Mouse (Mus musculus): ENCODE measurements around the gene Il18. TPM values are rescaled to one million over a fixed set of nuclear protein-coding genes. Genes with fewer than 3 reads are reported as not detected.

Il18 gene
- polyA plus RNA-seq, 1 experiment from 2014 or later: 2.6 TPM

DNA sequence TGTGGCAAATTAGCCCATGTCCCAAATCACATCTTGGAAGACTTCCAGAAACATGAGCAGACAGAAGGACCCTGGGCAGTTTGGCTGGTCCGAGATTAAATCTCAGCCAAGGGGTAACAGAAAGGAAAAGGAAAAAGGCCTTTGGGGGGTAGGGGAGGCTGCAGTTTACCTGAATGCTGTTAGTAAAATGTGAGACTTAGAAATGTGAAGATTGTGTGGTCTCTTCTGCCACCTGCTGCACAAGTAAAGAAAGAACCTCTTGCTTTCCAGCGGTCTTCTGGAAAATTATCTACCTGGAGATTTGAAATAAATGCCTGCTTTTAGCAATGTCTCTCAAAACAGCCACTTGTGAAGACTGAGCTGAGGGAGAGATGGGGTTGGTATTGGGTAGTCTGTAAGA lies 23.7 kb upstream of the Il18 start:
- H3K27me3 ChIP-seq: no peaks in the 10 kb centered on the region
- peaks cover 14% of the 10 kb centered on the region for H3K4me1 ChIP-seq
- no peak overlapping the region for H3K4me3 ChIP-seq
- 28% methylated on average over 2 of the region's 2 CpGs for WGBS
- H3K4me2 ChIP-seq (replicated peaks): no peak overlapping the region
- H3K36me3 ChIP-seq: no peaks in the 10 kb centered on the region
- no peak overlapping the region for H3K27ac ChIP-seq
- H3K9ac ChIP-seq: no peak overlapping the region
- H3K9me3 ChIP-seq: no peaks in the 10 kb centered on the region
- ATAC-seq (ENCODE audit: low FRiP score, low read depth): no peak

DNA sequence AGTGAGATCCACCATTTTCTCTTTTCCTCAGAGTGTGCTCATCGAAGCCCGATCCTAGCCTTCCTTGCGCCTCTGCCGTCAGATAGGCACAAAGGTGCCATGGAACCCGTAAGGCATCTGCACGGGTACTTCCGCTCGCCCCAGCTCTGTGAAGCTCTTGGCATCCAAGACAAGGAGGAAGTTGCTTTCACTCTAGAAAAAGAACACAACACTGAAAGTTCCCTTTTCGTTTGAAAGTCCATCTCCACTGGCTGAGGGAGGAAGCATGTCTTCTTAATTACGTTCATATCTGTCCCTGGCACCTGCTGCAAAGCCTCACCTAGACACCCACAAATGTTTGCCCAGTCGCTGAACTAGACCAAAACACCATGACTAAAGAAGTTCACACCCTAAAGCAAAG lies 21.3 kb upstream of the Il18 start:
- Histone ChIP-seq H3K4me2 (replicated peaks) (no peak overlapping the region), H3K9me3 (no peaks in the 10 kb centered on the region), H3K4me1 (no peaks in the 10 kb centered on the region), H3K27ac (no peak overlapping the region), H3K9ac (no peak overlapping the region), H3K27me3 (no peaks in the 10 kb centered on the region), H3K4me3 (no peak overlapping the region), H3K36me3 (no peaks in the 10 kb centered on the region)
- ATAC-seq (ENCODE audit: low FRiP score, low read depth): no peak
- 80% methylated on average over 11 of the region's 11 CpGs for WGBS

DNA sequence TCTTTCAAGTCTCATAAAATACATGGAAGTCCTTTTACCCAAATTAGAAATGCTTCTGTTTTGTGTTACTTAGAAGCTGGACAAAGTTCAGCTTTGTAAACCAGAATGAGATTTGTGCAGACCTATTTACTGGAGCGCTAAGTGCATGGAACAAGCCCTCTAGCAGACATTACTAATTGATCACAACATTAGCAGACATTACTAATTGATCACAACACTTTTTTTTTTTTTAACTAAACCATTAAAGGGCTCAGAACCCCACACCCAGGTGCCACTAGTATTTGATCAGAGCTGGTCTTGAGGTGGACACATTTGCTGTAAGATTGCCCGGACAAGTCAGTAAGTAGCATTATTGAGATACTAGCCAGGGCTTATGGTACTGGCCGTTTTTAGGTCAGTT lies 20.8 kb upstream of the Il18 start:
- H3K27ac ChIP-seq: no peak overlapping the region
- H3K9ac ChIP-seq: no peak overlapping the region
- 71% methylated on average over 3 of the region's 3 CpGs for WGBS
- H3K27me3 ChIP-seq: no peaks in the 10 kb centered on the region
- H3K9me3 ChIP-seq: no peaks in the 10 kb centered on the region
- no peak for ATAC-seq (ENCODE audit: low FRiP score, low read depth)
- no peak overlapping the region for H3K4me2 ChIP-seq (replicated peaks)
- no peaks in the 10 kb centered on the region for H3K4me1 ChIP-seq
- H3K36me3 ChIP-seq: no peaks in the 10 kb centered on the region
- H3K4me3 ChIP-seq: no peak overlapping the region

DNA sequence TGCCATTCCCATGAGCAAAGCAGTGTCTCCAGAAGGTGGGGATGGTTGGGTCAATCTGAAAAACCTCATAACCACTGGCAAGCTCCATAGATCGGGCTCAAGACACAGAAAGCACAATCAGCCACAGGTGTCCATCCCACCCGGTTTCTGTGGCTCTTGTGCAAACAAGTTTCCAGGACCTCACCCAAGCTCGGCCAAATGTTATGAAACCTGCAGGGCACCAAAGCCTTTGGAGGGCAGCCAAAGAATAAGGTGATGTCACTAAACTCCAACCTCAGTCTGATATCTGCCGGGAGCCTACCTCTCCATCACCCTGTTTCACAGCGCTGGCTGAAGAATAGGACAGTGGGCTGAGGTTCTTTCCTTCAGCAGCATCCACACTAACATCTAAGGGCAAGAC lies 18.7 kb upstream of the Il18 start:
- no peak for ATAC-seq (ENCODE audit: low FRiP score, low read depth)
- WGBS: 69% methylated on average over 5 of the region's 5 CpGs

DNA sequence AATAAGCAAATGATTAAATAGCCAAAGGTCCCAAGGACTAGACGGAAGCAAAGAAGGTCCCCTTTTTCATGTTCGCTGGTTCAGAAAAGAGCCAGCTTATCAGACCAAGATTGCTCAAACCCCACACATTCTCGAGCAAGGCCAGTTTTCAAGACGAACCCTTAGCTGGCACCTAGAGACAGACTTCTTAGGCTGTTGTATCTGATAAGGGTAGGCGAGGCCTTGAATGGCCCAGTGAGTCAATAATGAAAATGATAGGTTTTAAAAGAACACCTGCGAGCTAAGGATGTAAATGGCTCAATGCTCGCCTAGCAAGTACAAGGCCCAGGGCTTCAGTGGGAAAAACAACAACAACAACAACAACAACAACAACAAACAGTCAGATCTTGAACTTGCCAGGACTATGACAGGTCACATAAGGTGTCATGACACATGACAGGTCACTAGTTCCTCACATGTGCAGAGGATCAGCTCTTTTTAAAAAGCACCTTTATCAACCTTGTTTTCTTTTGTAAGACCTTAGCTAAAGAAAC lies 18.0 kb upstream of the Il18 start:
- H3K36me3 ChIP-seq: no peaks in the 10 kb centered on the region
- H3K4me1 ChIP-seq: no peaks in the 10 kb centered on the region
- no peaks in the 10 kb centered on the region for H3K27me3 ChIP-seq
- H3K27ac ChIP-seq: no peak overlapping the region
- WGBS: 82% methylated on average over 7 of the region's 7 CpGs
- no peak overlapping the region for H3K4me3 ChIP-seq
- no peak overlapping the region for H3K4me2 ChIP-seq (replicated peaks)
- H3K9me3 ChIP-seq: no peaks in the 10 kb centered on the region
- H3K9ac ChIP-seq: no peak overlapping the region
- ATAC-seq (ENCODE audit: low FRiP score, low read depth): no peak

More for the DNA sequence above, 18.7 kb upstream of the Il18 start:
- Histone ChIP-seq H3K4me3 (no peak overlapping the region), H3K9ac (no peak overlapping the region), H3K36me3 (no peaks in the 10 kb centered on the region), H3K27me3 (no peaks in the 10 kb centered on the region), H3K9me3 (no peaks in the 10 kb centered on the region), H3K27ac (no peak overlapping the region), H3K4me1 (no peaks in the 10 kb centered on the region), H3K4me2 (replicated peaks) (no peak overlapping the region)

DNA sequence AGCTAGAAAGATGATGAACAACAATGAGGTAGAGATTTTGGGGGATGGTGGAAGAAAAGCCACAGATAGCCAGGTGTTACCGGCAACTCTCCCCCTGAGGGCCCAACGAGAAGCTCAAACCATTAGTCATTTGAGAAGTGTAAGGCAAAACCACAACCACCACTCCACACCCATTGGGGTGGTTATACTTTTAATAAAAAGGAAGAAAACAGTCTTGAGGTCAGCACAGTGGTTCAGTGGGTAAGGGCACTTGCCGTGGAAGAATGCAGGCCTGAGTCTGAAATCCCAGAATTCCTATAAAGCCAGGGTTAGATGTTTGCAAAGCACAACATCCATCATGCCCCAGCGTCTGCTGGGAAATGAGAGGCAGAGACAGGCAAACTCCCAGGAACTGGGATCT lies 17.3 kb upstream of the Il18 start:
- Histone ChIP-seq H3K4me2 (replicated peaks) (no peak overlapping the region), H3K4me3 (no peak overlapping the region), H3K4me1 (0 out of 2 replicates have a peak, but pooled peaks cover under 1% of the 10 kb centered on the region), H3K9me3 (no peaks in the 10 kb centered on the region), H3K27me3 (no peaks in the 10 kb centered on the region), H3K27ac (no peak overlapping the region), H3K36me3 (no peaks in the 10 kb centered on the region), H3K9ac (no peak overlapping the region)
- no peak for ATAC-seq (ENCODE audit: low FRiP score, low read depth)
- 56% methylated on average over 4 of the region's 4 CpGs for WGBS

DNA sequence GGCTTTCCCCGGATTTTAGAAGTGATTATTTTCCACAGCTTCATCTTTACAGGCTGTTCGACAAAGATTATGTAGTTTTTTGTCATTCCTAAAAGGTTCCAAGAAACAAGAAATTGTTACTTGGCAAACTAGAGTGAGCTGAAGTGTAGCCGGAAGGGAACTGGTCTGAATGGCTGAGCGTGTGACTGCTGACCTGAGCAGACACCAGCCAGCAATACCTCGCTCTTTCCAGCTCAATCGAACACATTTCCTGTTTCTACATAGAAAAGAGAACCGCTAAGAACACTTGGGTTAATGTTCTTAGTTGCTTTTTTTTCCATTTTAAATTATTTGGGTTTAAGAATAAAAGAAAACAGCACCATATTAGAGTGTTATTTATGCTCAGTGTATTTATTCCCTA lies 14.5 kb upstream of the Il18 start:
- ATAC-seq (ENCODE audit: low FRiP score, low read depth): no peak
- 61% methylated on average over 7 of the region's 7 CpGs for WGBS
- no peak overlapping the region for H3K4me2 ChIP-seq (replicated peaks)
- no peak overlapping the region for H3K4me3 ChIP-seq
- H3K9ac ChIP-seq: no peak overlapping the region
- H3K9me3 ChIP-seq: no peaks in the 10 kb centered on the region
- 0 out of 2 replicates have a peak, but pooled peaks cover 4% of the 10 kb centered on the region for H3K4me1 ChIP-seq
- H3K27me3 ChIP-seq: no peaks in the 10 kb centered on the region
- no peak overlapping the region for H3K27ac ChIP-seq
- no peaks in the 10 kb centered on the region for H3K36me3 ChIP-seq

DNA sequence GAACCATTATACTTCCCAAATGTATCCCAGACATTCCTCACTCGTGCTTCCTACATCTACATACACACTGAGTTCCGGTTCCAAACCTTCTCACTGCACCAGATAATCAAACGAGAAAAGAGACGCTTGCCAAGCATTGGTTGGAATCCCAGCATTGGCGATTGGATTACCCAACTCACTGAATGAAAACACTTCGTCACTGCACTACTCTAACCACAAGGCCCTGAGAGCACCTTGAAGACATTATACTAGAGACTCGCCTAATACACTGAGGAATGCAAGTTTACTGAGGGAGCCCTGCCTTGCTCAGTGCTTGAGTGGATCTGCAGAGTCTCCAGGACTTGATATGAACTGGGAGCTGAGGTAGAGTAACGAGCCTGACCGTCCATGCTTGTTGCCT lies 12.2 kb upstream of the Il18 start:
- Histone ChIP-seq H3K27me3 (no peaks in the 10 kb centered on the region), H3K4me3 (no peak overlapping the region), H3K9ac (no peak overlapping the region), H3K4me1 (0 out of 2 replicates have a peak, but pooled peaks cover 4% of the 10 kb centered on the region), H3K9me3 (no peaks in the 10 kb centered on the region), H3K4me2 (replicated peaks) (no peak overlapping the region), H3K36me3 (no peaks in the 10 kb centered on the region), H3K27ac (no peak overlapping the region)
- 67% methylated on average over 9 of the region's 9 CpGs for WGBS
- ATAC-seq (ENCODE audit: low FRiP score, low read depth): no peak

DNA sequence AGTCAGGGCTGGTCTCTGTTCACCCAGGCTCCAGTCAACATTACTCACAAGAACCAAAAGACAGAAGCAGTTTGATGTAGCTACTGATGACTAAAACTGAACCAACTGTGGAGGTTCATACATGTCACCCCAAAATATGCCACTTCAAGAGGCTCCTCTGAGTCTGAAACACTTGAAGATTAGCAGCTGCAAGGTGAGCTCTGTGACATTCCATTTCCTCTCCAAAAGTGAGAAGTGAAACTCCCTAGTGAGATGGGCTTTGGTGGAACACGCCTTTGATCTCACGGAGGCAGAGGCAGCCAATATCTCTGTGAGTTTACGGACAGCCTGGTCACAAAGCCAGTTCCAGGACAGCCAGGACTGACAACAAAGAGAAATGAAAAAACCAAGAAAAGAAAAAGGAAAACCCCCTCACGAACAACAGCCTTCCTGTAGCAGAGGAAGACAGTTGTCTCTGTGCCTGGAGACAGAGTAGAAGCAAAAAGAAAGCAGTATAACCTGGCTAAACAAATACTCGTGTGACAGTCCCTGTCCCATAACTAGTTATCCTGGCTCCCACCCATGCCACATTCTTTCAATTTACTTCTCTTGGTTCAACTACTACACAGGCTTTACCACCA lies 6.7 kb upstream of the Il18 start:
- H3K9me3 ChIP-seq: no peaks in the 10 kb centered on the region
- H3K4me3 ChIP-seq: no peak overlapping the region
- WGBS: 26% methylated on average over 5 of the region's 5 CpGs
- no peaks in the 10 kb centered on the region for H3K27me3 ChIP-seq
- H3K9ac ChIP-seq: no peak overlapping the region
- H3K27ac ChIP-seq: no peak overlapping the region
- no peak for ATAC-seq (ENCODE audit: low FRiP score, low read depth)
- no peak overlapping the region for H3K4me2 ChIP-seq (replicated peaks)
- no peaks in the 10 kb centered on the region for H3K4me1 ChIP-seq
- H3K36me3 ChIP-seq: no peaks in the 10 kb centered on the region

DNA sequence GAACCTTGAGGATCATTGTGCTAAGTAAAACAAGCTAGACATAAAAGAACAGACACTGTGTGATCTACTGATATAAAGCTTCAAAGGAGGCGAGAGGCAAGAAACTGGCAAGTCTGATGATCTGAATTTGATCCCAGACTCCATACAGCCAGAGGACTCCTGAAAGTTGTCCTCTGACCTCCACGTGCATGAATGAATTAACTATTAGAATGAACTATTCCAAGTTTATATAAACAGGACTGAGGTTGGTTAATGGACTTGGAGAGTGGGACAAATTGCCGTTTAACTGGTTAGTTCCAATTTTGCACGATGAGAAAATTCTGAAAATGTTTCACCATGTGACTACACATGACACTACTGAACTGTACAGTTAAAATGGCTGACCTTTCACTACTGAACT lies 5.7 kb upstream of the Il18 start:
- no peak overlapping the region for H3K4me3 ChIP-seq
- H3K4me2 ChIP-seq (replicated peaks): no peak overlapping the region
- H3K36me3 ChIP-seq: no peaks in the 10 kb centered on the region
- H3K9me3 ChIP-seq: no peaks in the 10 kb centered on the region
- ATAC-seq (ENCODE audit: low FRiP score, low read depth): no peak
- no peak overlapping the region for H3K27ac ChIP-seq
- 88% methylated on average over 4 of the region's 4 CpGs for WGBS
- H3K9ac ChIP-seq: no peak overlapping the region
- H3K27me3 ChIP-seq: no peaks in the 10 kb centered on the region
- no peaks in the 10 kb centered on the region for H3K4me1 ChIP-seq

DNA sequence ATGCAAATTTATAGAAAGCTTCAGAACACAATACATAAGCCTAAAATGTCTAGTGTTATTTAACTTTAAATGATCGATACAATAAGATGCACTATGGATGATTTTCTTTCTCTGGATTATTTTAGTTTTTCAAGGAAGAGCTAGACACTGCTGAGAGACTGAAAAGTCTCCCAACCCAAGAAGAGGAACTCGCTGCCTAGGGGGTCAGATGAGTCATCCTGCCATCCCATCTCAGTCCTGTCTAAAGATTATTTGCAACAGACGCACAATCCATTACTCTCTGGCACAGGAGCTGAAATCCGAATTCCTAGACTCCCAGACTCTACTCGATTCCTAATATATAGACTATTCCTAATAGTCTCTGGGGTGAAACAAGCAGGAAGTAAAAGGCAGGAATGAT lies 2.4 kb upstream of the Il18 start:
- ATAC-seq (ENCODE audit: low FRiP score, low read depth): no peak
- H3K36me3 ChIP-seq: no peaks in the 10 kb centered on the region
- H3K9me3 ChIP-seq: no peaks in the 10 kb centered on the region
- no peak overlapping the region for H3K4me2 ChIP-seq (replicated peaks)
- WGBS: 75% methylated on average over 5 of the region's 5 CpGs
- no peaks in the 10 kb centered on the region for H3K27me3 ChIP-seq
- no peak overlapping the region for H3K27ac ChIP-seq
- no peak overlapping the region for H3K4me3 ChIP-seq
- 0 out of 2 replicates have a peak, but pooled peaks cover 5% of the 10 kb centered on the region for H3K4me1 ChIP-seq
- H3K9ac ChIP-seq: no peak overlapping the region

DNA sequence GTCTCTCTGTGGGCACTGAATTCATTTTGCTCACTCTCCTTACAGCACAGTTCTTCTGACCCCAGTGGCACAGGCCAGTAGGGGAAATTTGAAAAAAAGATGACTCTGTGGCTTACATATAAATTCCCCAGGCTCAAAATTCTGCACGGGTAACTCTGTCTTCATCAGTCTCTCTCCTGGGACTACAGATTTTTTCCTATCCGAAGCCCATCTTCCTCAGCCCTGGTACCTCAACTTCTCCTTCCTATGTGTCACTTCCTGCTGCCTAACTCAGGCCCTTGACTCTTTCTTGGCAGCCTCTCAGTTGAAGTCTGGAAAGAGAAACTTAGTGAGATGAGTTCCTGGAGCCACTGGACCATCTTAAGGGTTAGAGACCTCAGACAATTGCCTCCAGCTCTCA lies 1.1 kb upstream of the Il18 start:
- H3K9ac ChIP-seq: no peak overlapping the region
- H3K4me2 ChIP-seq (replicated peaks): no peak overlapping the region
- no peaks in the 10 kb centered on the region for H3K9me3 ChIP-seq
- H3K4me3 ChIP-seq: no peak overlapping the region
- WGBS: 70% methylated on average over 2 of the region's 2 CpGs
- H3K27ac ChIP-seq: no peak overlapping the region
- no peaks in the 10 kb centered on the region for H3K27me3 ChIP-seq
- H3K4me1 ChIP-seq: 0 out of 2 replicates have a peak, but pooled peaks cover 5% of the 10 kb centered on the region
- no peaks in the 10 kb centered on the region for H3K36me3 ChIP-seq
- ATAC-seq (ENCODE audit: low FRiP score, low read depth): no peak

DNA sequence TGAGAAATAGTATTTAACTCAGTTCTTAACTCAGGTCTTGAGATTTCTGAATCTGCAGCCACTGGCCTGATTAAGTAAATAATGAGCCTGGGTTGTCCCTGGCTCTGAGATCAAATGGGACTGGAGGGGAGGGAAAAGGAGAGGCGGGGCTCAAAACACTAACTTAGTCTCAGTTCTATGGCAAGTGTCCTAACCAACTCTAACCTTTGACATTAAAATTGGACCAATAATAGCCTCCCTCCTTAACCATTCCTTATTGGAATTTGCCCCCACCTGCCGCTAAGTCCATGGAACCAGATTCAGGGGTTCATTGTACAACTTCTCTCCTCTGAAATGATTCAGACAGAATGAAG lies 443 bp downstream of the Il18 start, which contains the start of gene Bco2:
Gene Bco2, minus strand, starts transcription at position 88 of the 353 bp plus-strand sequence.
- Histone ChIP-seq H3K27ac (no peak within 1 kb of the TSS), H3K36me3 (no peaks in the 10 kb centered on the region), H3K9ac (peak within 1 kb of the TSS; percentile 45; the same call in 1 of the 2 replicates), H3K4me1 (0 out of 2 replicates have a peak, but pooled peaks cover 5% of the 10 kb centered on the region), H3K27me3 (no peaks in the 10 kb centered on the region), H3K4me2 (replicated peaks) (peak within 1 kb of the TSS; percentile 50), H3K9me3 (no peaks in the 10 kb centered on the region), H3K4me3 (no peak within 1 kb of the TSS)
- WGBS: 36% methylated on average over 2 of the region's 2 CpGs
- no peak for ATAC-seq (ENCODE audit: low FRiP score, low read depth)

All from limb, embryonic 13.5 days (tissue).